Mouse (Mus musculus) MEL (cell line): ENCODE data around the gene Apbb2.

Experiments used
- CHD2 ChIP-seq: IDR thresholded peaks from 2 replicates; pipeline ENCODE4 v1.6.1; 2011; ENCODE audit warnings: low read length, improper control_type of control experiment
- CTCF ChIP-seq, 3 experiments: IDR thresholded peaks in 2 of 3; conservative IDR thresholded peaks in 1 of 3; 2 replicates each; pipeline ENCODE4 v1.5.1; 2011 to 2012; ENCODE audit warnings: low read length in 3 of 3, low read depth in 2 of 3, mild to moderate bottlenecking in 2 of 3, improper control_type of control experiment in 1 of 3, inconsistent platforms in 1 of 3, mixed read lengths in 1 of 3, moderate library complexity in 1 of 3; ENCODE audit not compliant: control insufficient read depth in 1 of 3, insufficient read depth in 1 of 3, poor library complexity in 1 of 3, severe bottlenecking in 1 of 3
- E2F4 ChIP-seq: IDR thresholded peaks from 2 replicates; pipeline ENCODE4 v1.6.1; 2011; ENCODE audit warnings: low read depth, low read length, improper control_type of control experiment, borderline replicate concordance
- GABPA ChIP-seq: IDR thresholded peaks from 2 replicates; pipeline ENCODE4 v1.6.1; 2012; ENCODE audit warnings: low read depth, mild to moderate bottlenecking, inconsistent platforms, low read length, improper control_type of control experiment, moderate library complexity
- JUND ChIP-seq: IDR thresholded peaks from 2 replicates; pipeline ENCODE4 v1.6.1; 2011; ENCODE audit warnings: low read depth, mild to moderate bottlenecking, improper control_type of control experiment, low read length
- MAX ChIP-seq: IDR thresholded peaks from 2 replicates; pipeline ENCODE4 v1.6.1; 2011; ENCODE audit warnings: low read length, improper control_type of control experiment
- MEF2A ChIP-seq: IDR thresholded peaks from 2 replicates; pipeline ENCODE4 v1.6.1; 2014; ENCODE audit warnings: low read depth, mild to moderate bottlenecking, inconsistent platforms, low read length, improper control_type of control experiment; ENCODE audit not compliant: poor library complexity, insufficient replicate concordance, severe bottlenecking; ENCODE audit errors: extremely low read depth
- NRF1 ChIP-seq: IDR thresholded peaks from 2 replicates; pipeline ENCODE4 v1.6.1; 2014; ENCODE audit warnings: low read depth, mild to moderate bottlenecking, inconsistent platforms, low read length, improper control_type of control experiment, moderate library complexity; ENCODE audit not compliant: poor library complexity, insufficient read depth, severe bottlenecking
- POLR2A ChIP-seq, 2 experiments: IDR thresholded peaks; 2 replicates each; pipeline ENCODE4 v1.6.1; 2011 to 2012; ENCODE audit warnings: low read length in 2 of 2, mild to moderate bottlenecking in 2 of 2, control low read depth in 1 of 2, improper control_type of control experiment in 1 of 2, low read depth in 1 of 2, moderate library complexity in 1 of 2; ENCODE audit not compliant: control insufficient read depth in 1 of 2, insufficient read depth in 1 of 2, poor library complexity in 1 of 2
- TCF12 ChIP-seq: IDR thresholded peaks from 2 replicates; pipeline ENCODE4 v1.6.1; 2014; ENCODE audit warnings: low read depth, mild to moderate bottlenecking, inconsistent platforms, low read length, improper control_type of control experiment, moderate library complexity
- UBTF ChIP-seq: IDR thresholded peaks from 2 replicates; pipeline ENCODE4 v1.6.1; 2012; ENCODE audit warnings: low read depth, mild to moderate bottlenecking, inconsistent platforms, low read length, improper control_type of control experiment, moderate library complexity, borderline replicate concordance; ENCODE audit not compliant: insufficient read depth
- USF2 ChIP-seq, 2 experiments: IDR thresholded peaks; 2 replicates each; pipeline ENCODE4 v1.6.1; 2011 to 2012; ENCODE audit warnings: improper control_type of control experiment in 2 of 2, low read length in 2 of 2, borderline replicate concordance in 1 of 2, inconsistent platforms in 1 of 2, low read depth in 1 of 2, mild to moderate bottlenecking in 1 of 2; ENCODE audit not compliant: insufficient read depth in 1 of 2

DNA sequence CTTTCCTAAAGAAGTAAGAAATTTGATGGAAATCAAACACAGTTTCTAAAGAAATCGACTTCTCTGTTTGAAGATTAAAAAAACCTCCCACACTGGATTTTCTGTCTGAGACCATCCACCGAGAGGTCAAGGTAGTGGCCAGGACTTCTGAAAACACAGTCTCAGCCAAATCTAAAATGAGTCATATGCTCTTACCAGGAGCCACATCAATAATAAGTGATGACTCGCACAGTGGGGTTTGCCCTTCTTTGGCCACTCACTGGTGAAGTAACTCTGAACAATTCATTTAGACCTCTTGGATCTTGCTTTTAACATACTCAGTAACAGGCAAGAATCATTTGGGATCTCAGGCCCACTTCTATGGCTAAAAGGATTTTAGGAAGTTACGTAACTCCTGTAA lies 23.6 kb upstream of the Apbb2 start:
- TF ChIP-seq POLR2A (IDR thresholded peaks at IDR 0.05; ENCODE audit: control insufficient read depth in 1 of 2, insufficient read depth in 1 of 2, low read depth in 1 of 2, low read length in 2 of 2, poor library complexity in 1 of 2) (no peak), TCF12 (no peak), E2F4 (no peak), USF2 (IDR thresholded peaks at IDR 0.05; ENCODE audit: borderline replicate concordance in 1 of 2, insufficient read depth in 1 of 2, low read depth in 1 of 2, low read length in 2 of 2) (no peak), UBTF (no peak), CTCF (IDR thresholded peaks at IDR 0.05 in 2 of 3, conservative IDR thresholded peaks at IDR 0.05 in 1 of 3; ENCODE audit: control insufficient read depth in 1 of 3, insufficient read depth in 1 of 3, low read depth in 2 of 3, low read length in 3 of 3, poor library complexity in 1 of 3, severe bottlenecking in 1 of 3) (no peak), NRF1 (no peak), GABPA (no peak), JUND (no peak), MAX (no peak), CHD2 (no peak), MEF2A (no peak)
